Comparison of ENCODE assay signal across 20 mouse cellular contexts in genomic region chr11:78427655-78428054, GRCm38 (mm10). TPM values are rescaled to one million over a fixed set of nuclear protein-coding genes. Genes with fewer than 3 reads are reported as not detected.
"Had no signal": no experiment of that assay in that cellular context is flagged by ENCODE, and none has a peak within 500 bp of the region (broad histone marks: within the 10 kb centered on the region; RNA-seq: fewer than 3 reads in every experiment).

No protein-coding gene starts in this region.

- H3K27ac ChIP-seq: limb, embryonic 12.5 days; lung, embryonic 15.5 days; macrophage; midbrain, embryonic 15.5 days; neural tube, embryonic 13.5 days; stomach, postnatal 0 days had no signal

- H3K9ac ChIP-seq: limb, embryonic 12.5 days; lung, embryonic 15.5 days; midbrain, embryonic 15.5 days; neural tube, embryonic 13.5 days had no signal

- H3K4me1 ChIP-seq: limb, embryonic 12.5 days; midbrain, embryonic 15.5 days; neural tube, embryonic 13.5 days had no signal

- H3K9me3 ChIP-seq: limb, embryonic 12.5 days; lung, embryonic 15.5 days; midbrain, embryonic 15.5 days; neural tube, embryonic 13.5 days had no signal

- H3K4me3 ChIP-seq: limb, embryonic 12.5 days; lung, embryonic 15.5 days; megakaryocyte, embryonic 14.5 days; midbrain, embryonic 15.5 days; neural tube, embryonic 13.5 days had no signal

- H3K36me3 ChIP-seq: limb, embryonic 12.5 days; lung, embryonic 15.5 days; midbrain, embryonic 15.5 days; neural tube, embryonic 13.5 days had no signal

- DNase-seq: layer of hippocampus, adult 9-11 months; lung, postnatal 14 days; right cerebral cortex, postnatal 25 days; thymus, postnatal 4 days had no signal

- ATAC-seq: hindbrain, embryonic 16.5 days; inflammation-experienced regulatory T-cells, adult 6 months; midbrain, embryonic 15.5 days had no signal

- H3K27me3 ChIP-seq: midbrain, embryonic 15.5 days; neural tube, embryonic 13.5 days had no signal

- H3K4me2 ChIP-seq: limb, embryonic 12.5 days; liver, embryonic 11.5 days; lung, embryonic 15.5 days; midbrain, embryonic 11.5 days; midbrain, embryonic 15.5 days; neural tube, embryonic 13.5 days had no signal

RNA-seq across cellular contexts. Expression of gene Slc13a2, which starts 5.6 kb away (rescaled TPM):
- total RNA-seq: layer of hippocampus, adult 18-20 months; left cerebral cortex, postnatal 36 days; monocyte, adult 5-6 weeks had no signal
- polyA plus RNA-seq: hindbrain, embryonic 11.5 days; hindbrain, embryonic 16.5 days; inflammation-experienced regulatory T-cells, adult 6 months; limb, embryonic 12.5 days; liver, embryonic 11.5 days; midbrain, embryonic 11.5 days; midbrain, embryonic 15.5 days; neural tube, embryonic 13.5 days had no signal

RNA-seq across cellular contexts. Expression of gene Foxn1, which starts 41.3 kb away (rescaled TPM):
- total RNA-seq: layer of hippocampus, adult 18-20 months; left cerebral cortex, postnatal 36 days; monocyte, adult 5-6 weeks had no signal
- polyA plus RNA-seq: hindbrain, embryonic 16.5 days; inflammation-experienced regulatory T-cells, adult 6 months; limb, embryonic 12.5 days; liver, embryonic 11.5 days; liver, embryonic 16.5 days; macrophage; midbrain, embryonic 11.5 days; midbrain, embryonic 15.5 days; neural tube, embryonic 13.5 days had no signal
